Mouse (Mus musculus) erythroblast, adult 5-6 weeks (primary cell): ENCODE data around the gene Tmem150a. TPM values are rescaled to one million over a fixed set of nuclear protein-coding genes. Genes with fewer than 3 reads are reported as not detected.

Source experiments
- ATAC-seq: replicated peaks from 2 replicates; pipeline ENCODE4 v1.8.0; 2016; ENCODE audit warnings: moderate number of reproducible peaks, mild to moderate bottlenecking, moderate TSS enrichment, inconsistent platforms; ENCODE audit not compliant: poor library complexity, low FRiP score, severe bottlenecking
- total RNA-seq, 2 experiments: library from RNA; stranded (forward) in 1 of 2; stranded (reverse) in 1 of 2; fragments of 150-400 nt in 1 of 2; fragments of 200-764, 138-1000 nt in 1 of 2; gene quantifications; 2 replicates each; pipeline versions ENCODE4 v1.2.3 to v1.2.4; 2015 to 2017; ENCODE audit warnings: low replicate concordance in 2 of 2

The Tmem150a gene
- total RNA-seq, 2 experiments from 2014 or later = 1.4 to 1.5 TPM

GRCm38 (mm10) chr6:72347166-72347941 is 7.9 kb upstream of the Tmem150a start, which contains the start of gene 0610030E20Rik:
0610030E20Rik (plus strand) TSS chr6:72347317.
- peak; percentile 64 for ATAC-seq

DNA sequence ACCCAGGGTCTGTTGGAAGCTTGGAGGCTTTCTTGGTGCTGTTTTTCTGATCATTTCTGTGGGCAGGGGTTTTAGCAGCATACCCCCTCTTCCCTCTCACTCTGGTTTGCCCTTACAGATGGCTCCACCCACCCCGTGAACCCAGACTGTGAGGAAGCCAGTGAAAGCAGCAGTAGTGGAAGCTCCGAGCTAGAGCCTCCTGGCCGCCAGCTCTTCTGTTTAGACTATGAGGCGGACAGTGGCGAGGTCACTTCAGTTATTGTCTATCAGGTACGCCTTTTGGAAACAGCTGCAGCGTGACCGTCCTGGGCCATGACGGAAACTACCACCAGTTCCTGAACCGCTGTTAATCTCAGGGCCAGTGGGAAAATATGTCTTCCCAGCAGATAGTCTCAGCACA is 6.8 kb upstream of the Tmem150a start:
- no peak for ATAC-seq

GRCm38 (mm10) chr6:72350214-72350613 is 5.0 kb upstream of the Tmem150a start:
- no peak for ATAC-seq

DNA sequence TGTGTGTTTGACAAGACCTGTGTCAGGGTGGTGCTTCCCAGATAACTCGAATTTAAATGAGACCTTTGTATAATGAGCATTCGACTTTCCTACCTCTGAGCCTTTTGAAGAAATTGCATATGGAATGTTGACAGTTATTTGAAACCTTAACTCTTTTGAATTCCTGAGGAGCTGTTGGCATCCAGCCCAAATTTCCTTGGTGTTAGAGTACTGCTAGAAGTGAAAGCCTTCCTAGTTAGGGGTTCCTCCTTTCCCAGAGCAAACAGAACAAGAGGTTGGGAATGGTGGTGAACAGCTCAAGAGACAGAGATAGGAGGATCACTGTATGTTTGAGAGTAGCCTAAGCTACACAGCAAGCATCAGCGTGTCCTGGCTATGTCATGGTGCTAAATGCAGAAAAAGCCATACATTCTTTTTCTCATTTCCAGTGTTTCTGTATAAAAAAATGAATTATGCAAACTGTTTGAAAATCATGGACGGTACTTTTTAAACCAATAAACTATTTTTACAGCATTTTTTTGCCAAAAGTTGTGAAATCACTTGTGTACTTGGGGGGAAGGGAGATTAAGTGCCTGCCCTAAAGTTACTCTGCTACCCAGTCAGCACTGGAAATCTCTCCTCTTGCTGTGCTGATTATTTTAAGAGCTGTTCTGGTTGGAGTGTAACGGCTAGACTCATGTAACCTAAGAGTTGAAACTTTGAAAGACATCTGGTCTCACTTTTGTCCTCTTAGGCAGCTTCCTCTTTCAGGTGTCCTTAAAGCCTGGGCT is 2.4 kb upstream of the Tmem150a start:
- no peak for ATAC-seq

DNA sequence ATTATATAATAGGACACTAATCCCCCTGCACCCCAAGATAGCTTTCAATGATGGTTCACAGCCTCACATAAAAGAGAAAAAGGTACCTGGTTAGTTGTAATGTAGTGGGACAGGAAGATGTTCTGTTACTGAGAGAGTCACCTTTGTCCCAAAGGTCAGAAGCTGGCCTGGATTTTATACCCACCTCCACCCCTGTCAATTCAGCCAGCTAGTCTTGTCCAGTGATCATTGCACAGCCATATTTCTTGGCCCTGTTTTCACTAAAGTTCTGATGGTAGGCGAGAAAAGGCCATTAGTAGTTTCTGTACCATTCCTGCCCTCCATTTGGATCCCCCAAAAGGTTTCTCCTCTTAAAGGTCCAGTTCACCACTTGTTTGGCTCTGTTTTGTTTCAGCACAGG is 1.2 kb upstream of the Tmem150a start:
- no peak for ATAC-seq

DNA sequence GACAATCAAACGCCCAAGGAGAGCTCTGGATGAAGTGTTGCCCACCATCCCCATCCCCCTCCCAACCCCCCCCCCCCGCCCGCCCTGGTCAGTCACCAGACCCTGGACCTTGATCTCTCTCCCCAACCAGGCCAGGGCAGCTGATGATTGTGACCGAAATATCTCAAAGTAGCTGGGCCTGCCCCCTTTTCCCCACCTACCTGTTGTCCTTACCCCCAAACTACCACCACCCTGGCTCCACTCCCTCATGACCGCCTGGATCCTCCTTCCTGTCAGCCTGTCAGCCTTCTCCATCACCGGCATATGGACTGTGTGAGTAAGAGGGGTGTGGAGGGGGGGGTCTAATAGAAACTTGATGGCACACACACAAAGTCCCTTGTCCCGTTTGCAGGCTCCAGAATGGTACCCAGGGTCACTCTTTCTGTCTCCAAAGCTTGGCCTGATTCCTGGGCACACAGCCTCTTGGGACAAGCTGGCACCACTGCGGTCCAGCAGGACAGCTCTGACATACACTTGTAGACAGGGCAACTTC is 820 bp downstream of the Tmem150a start:
- ATAC-seq = no peak

- ATAC-seq = 0 out of 2 replicates have a peak, but pooled peaks have one; percentile 12
Measured at GRCm38 (mm10) chr6:72357164-72358079, 2.2 kb downstream of the Tmem150a start.

DNA sequence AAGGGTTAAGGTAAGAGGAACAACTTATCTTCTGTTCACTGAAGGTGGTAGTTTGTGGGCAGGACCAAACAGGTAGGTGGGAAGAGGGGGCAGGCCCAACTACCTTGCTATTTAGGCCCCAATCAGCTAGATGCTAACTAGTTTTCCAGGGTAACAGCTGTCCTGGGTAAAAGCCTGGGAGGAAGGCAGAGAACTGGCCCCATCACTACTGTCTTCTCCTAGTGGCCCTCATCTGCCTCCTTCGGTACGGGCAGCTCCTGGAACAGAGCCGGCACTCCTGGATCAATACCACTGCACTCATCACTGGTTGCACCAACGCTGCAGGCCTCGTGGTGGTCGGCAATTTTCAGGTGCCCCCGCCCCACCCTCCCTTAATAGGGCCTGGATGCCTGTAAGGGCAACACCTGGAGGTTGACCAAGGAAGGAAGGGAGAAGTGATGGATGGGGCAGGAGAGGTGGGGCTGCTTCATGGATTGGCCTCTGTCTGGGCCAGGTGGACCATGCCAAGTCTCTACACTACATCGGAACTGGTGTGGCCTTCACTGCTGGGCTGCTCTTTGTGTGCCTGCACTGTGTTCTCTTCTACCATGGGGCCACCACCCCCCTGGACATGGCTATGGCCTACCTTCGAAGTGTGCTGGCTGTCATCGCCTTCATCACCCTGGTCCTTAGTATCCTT is 3.0 kb downstream of the Tmem150a start:
- ATAC-seq = no peak

- ATAC-seq = no peak
Measured at GRCm38 (mm10) chr6:72359343-72359742, 4.1 kb downstream of the Tmem150a start.

DNA sequence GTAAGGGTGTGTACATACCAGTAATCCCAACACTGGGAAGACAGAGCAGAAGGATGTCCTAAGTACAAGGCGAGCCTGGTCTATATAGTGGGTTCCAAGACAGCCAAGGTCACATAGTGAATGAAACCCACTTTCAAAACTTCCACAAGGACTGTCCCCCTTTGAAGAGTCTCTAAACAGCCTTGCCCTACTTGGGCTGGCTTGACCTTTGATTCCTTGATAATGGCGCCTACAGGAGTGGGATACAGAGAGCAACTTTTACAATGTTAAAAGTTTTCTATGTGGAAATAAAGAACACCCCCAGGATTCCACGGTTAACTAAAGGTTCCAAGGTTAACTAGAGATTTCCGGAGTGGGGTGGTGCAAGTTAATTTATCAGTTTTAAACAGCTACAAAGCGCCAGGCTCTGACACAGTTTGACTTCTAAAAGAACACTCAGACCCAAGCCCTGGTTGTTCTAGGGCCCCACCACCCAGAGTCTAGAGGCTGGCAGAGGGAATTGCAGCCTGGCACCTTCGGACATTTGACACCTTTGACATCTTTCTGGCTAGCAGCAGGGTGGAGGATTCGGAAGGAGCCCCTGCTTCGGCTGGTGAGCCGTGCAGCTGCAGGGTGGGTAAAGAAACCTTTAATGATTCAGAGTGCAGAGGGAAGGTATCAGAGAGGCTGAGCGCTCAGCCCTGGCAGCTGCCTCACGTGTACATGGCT is 4.8 kb downstream of the Tmem150a start:
- no peak for ATAC-seq

- no peak for ATAC-seq
Measured at GRCm38 (mm10) chr6:72360599-72360935, 5.3 kb downstream of the Tmem150a start.

DNA sequence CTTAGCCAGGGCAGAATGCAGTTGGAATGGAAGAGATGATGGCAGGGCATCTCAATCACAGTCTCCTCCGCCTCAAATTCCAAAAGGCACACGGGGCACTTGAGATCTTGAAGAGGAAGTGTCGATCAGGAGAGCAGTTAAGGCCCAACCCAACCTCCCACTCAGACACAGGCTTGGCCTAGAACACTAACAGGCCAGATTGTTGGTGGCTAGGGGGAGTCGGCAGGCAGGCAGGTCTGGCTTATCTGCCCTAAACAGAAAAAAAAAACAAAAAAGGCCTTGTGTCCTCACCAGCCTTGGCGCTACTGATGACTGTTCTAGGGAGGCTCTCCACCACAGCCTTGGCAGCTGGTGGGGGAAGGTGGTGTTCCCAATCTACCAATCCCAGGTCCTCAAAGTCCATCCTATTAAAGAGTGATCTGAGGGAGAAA is 5.9 kb downstream of the Tmem150a start:
- no peak for ATAC-seq

DNA sequence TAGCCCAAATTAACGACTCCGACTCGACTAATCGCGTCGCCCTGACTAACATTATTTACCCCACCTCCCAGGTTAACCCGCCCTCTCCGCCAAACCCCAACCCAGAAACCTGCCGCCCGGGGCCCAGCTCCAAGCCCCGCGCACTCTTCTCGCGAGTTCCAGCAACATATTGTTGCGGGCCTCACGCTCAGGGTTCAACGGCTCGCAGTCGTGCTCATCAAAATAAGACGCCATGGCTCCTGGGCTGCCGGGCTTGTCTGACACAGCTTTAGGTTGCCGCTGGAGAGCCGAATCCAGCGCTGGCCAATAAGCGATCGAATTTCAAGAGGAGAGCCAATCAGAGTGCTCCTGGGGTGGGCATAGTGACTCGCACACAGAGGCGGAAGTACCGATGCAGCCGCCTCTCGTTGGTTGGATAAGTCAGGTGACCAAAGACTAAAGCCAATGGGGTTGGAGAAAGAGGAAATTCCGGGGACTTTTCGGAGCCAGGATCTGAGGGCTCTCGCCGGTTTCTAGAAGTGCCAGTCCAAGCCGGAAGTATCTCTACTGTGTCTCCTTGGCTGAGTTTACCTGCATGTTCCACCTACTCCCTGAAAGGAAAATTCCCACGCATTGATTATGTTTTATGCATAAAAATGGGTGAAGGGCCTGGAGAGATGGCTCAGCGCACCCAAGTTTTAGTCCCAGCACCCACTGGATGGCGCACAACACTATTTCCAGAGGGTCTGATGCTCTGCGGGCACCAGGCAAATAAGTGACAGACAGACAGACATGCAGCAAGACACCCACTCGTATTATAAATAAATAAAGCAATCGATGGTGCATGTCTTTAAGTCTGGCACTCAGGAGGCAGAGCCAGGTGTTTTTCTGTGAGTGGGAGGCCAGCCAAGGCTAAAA is 7.1 kb downstream of the Tmem150a start:
- peak; percentile 93 for ATAC-seq

- no peak for ATAC-seq
Measured at GRCm38 (mm10) chr6:72364009-72364408, 8.8 kb downstream of the Tmem150a start.

DNA sequence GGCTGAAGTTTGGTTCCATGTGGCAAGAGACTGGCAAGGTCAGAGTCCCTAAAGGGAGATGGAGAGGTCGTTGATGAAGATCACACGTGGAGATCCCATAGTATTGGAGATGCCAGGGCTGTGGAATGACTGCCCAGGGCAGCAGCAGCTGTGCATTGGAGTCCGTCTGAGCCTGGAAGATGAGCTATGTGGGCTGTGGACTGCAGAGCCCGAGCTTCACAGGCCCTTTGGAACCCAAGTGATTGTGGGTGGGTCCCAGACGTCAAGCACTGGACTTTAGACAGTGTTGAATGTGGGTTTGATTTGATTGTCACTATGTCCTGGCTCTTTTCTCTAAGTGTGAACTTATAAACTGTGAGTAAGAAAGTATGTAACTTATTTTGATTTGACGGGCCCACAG is 9.7 kb downstream of the Tmem150a start:
- no peak for ATAC-seq

DNA sequence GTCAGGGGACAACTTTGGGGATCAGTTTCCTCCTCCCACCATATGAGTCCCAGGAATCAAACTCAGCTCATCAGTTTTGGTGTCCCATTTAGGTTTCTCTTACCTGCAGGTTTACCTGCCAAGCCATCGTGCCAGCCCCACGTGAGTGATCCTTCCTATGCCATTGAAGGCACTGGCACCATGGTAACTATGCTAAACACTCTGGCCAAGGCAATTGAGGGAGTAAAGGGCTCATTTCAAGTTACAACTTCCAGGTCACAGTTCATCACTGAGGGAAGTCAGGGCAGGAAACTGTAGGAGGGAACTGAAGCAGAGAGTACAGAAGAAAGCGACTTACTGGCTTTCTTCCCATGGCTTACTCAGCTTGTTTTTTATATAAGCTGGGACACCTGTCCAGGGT is 11.1 kb downstream of the Tmem150a start:
- no peak for ATAC-seq

GRCm38 (mm10) chr6:72366844-72367443 is 11.7 kb downstream of the Tmem150a start, which contains the start of gene Rnf181:
Rnf181 (minus strand) TSS chr6:72366956.
- ATAC-seq = no peak
